ENCODE assay signal across 12 mouse cellular contexts in genomic region chr7:29411838-29412580, GRCm38 (mm10).
DNase-seq lines count a peak whose midpoint lies in the region; ATAC-seq and TF ChIP-seq lines count a peak whose summit lies in the region.
"Had no signal": no experiment of that assay in that cellular context is flagged by ENCODE, and none has a peak within 500 bp of the region (broad histone marks: within the 10 kb centered on the region; RNA-seq: fewer than 3 reads in every experiment).

No protein-coding gene starts in this region.

- peak; percentile 13; the same call in 1 of the 2 replicates for ATAC-seq in lung, embryonic 14.5 days (ENCODE audit: insufficient read depth)
- no peak for ATAC-seq in lung, postnatal 0 days
- ATAC-seq in intestine, embryonic 14.5 days (replicated peaks; ENCODE audit: low FRiP score, low TSS enrichment, low read depth): no peak
- ATAC-seq in neural tube, embryonic 13.5 days (ENCODE audit: low read depth): peak; percentile 23; the same call in 1 of the 2 replicates

- peaks cover 22% of the 10 kb centered on the region for H3K4me1 ChIP-seq in lung, embryonic 14.5 days (ENCODE audit: insufficient read depth)
- H3K4me1 ChIP-seq in lung, postnatal 0 days (ENCODE audit: insufficient read depth, low read depth, low read length): peaks cover 10% of the 10 kb centered on the region
- H3K4me1 ChIP-seq in intestine, embryonic 14.5 days (replicated peaks; ENCODE audit: control insufficient read depth, insufficient read depth, low read length): peaks cover 17% of the 10 kb centered on the region
- H3K4me1 ChIP-seq in neural tube, embryonic 13.5 days (replicated peaks): peaks cover 32% of the 10 kb centered on the region

- H3K36me3 ChIP-seq in lung, embryonic 14.5 days (ENCODE audit: insufficient read depth): no peaks in the 10 kb centered on the region
- no peaks in the 10 kb centered on the region for H3K36me3 ChIP-seq in lung, postnatal 0 days (ENCODE audit: insufficient read depth, low read length)
- no peaks in the 10 kb centered on the region for H3K36me3 ChIP-seq in intestine, embryonic 14.5 days (ENCODE audit: control insufficient read depth, insufficient read depth, low read length)
- no peaks in the 10 kb centered on the region for H3K36me3 ChIP-seq in neural tube, embryonic 13.5 days
- H3K36me3 ChIP-seq: liver, embryonic 13.5 days had no signal

- 46% methylated on average over 8 of the region's 8 CpGs for WGBS in lung, embryonic 14.5 days
- 53% methylated on average over 6 of the region's 8 CpGs for WGBS in lung, postnatal 0 days
- 59% methylated on average over 8 of the region's 8 CpGs for WGBS in intestine, embryonic 14.5 days
- 58% methylated on average over 8 of the region's 8 CpGs for WGBS in neural tube, embryonic 13.5 days

- H3K27ac ChIP-seq in lung, embryonic 14.5 days (ENCODE audit: low read depth): peak overlapping the region; percentile 69; the same call in 1 of the 2 replicates
- no peak overlapping the region for H3K27ac ChIP-seq in lung, postnatal 0 days (ENCODE audit: low read length)
- peak overlapping the region; percentile 27; the same call in 1 of the 2 replicates for H3K27ac ChIP-seq in intestine, embryonic 14.5 days (ENCODE audit: low read depth)
- peak overlapping the region; percentile 65 for H3K27ac ChIP-seq in neural tube, embryonic 13.5 days (replicated peaks)
- H3K27ac ChIP-seq: liver, embryonic 13.5 days had no signal

- H3K9ac ChIP-seq in lung, embryonic 14.5 days: no peak overlapping the region
- H3K9ac ChIP-seq in lung, postnatal 0 days (replicated peaks; ENCODE audit: low read depth): no peak overlapping the region
- no peak overlapping the region for H3K9ac ChIP-seq in intestine, embryonic 14.5 days (ENCODE audit: low read length)
- H3K9ac ChIP-seq in neural tube, embryonic 13.5 days: no peak overlapping the region
- H3K9ac ChIP-seq: liver, embryonic 13.5 days had no signal

- no peak for DNase-seq in lung, embryonic 14.5 days
- no peak for DNase-seq in lung, postnatal 0 days (ENCODE audit: low spot score)
- no peak for DNase-seq in intestine, embryonic 14.5 days (ENCODE audit: low spot score)
- peak; percentile 58 for DNase-seq in thymus, postnatal 25 days
- DNase-seq in kidney, postnatal 14 days: no peak
- no peak for DNase-seq in spleen, postnatal 14 days (ENCODE audit: low spot score in 2 of 2)
- DNase-seq in cerebellum, adult 9-10 months: no peak
- DNase-seq: gastrocnemius, postnatal 10 days; heart, postnatal 14 days; layer of hippocampus, postnatal 36 days; liver, embryonic 13.5 days had no signal

- H3K9me3 ChIP-seq in lung, embryonic 14.5 days (ENCODE audit: low read depth, low read length): no peaks in the 10 kb centered on the region
- H3K9me3 ChIP-seq in lung, postnatal 0 days (ENCODE audit: low read length): no peaks in the 10 kb centered on the region
- no peaks in the 10 kb centered on the region for H3K9me3 ChIP-seq in intestine, embryonic 14.5 days (ENCODE audit: control insufficient read depth, low read length)
- H3K9me3 ChIP-seq in neural tube, embryonic 13.5 days: no peaks in the 10 kb centered on the region
- H3K9me3 ChIP-seq: liver, embryonic 13.5 days had no signal

- H3K4me3 ChIP-seq in lung, embryonic 14.5 days (ENCODE audit: low read depth, low read length): no peak overlapping the region
- no peak overlapping the region for H3K4me3 ChIP-seq in lung, postnatal 0 days (ENCODE audit: low read depth, low read length)
- H3K4me3 ChIP-seq in intestine, embryonic 14.5 days (ENCODE audit: low read depth, low read length): no peak overlapping the region
- H3K4me3 ChIP-seq in neural tube, embryonic 13.5 days: no peak overlapping the region
- H3K4me3 ChIP-seq: liver, embryonic 13.5 days had no signal

- no peaks in the 10 kb centered on the region for H3K27me3 ChIP-seq in lung, embryonic 14.5 days (ENCODE audit: insufficient read depth, low read length)
- no peaks in the 10 kb centered on the region for H3K27me3 ChIP-seq in lung, postnatal 0 days (replicated peaks; ENCODE audit: insufficient read depth, low read length)
- H3K27me3 ChIP-seq in intestine, embryonic 14.5 days (replicated peaks; ENCODE audit: control insufficient read depth, insufficient read depth, low read length): no peaks in the 10 kb centered on the region
- H3K27me3 ChIP-seq in neural tube, embryonic 13.5 days: no peaks in the 10 kb centered on the region
- H3K27me3 ChIP-seq: liver, embryonic 13.5 days had no signal

- no peak overlapping the region for H3K4me2 ChIP-seq in lung, embryonic 14.5 days
- no peak overlapping the region for H3K4me2 ChIP-seq in lung, postnatal 0 days (replicated peaks; ENCODE audit: low read depth, low read length)
- H3K4me2 ChIP-seq in intestine, embryonic 14.5 days (ENCODE audit: low read length): no peak overlapping the region
- H3K4me2 ChIP-seq in neural tube, embryonic 13.5 days: no peak overlapping the region
- H3K4me2 ChIP-seq: liver, embryonic 13.5 days had no signal

- no peak for TF ChIP-seq EP300 in lung, postnatal 0 days (IDR thresholded peaks at IDR 0.05)

- TF ChIP-seq CTCF in lung, embryonic 14.5 days (IDR thresholded peaks at IDR 0.05; ENCODE audit: low read depth): no peak
- TF ChIP-seq CTCF in lung, postnatal 0 days (IDR thresholded peaks at IDR 0.05): no peak

Comparison
In these comparisons a context has a peak if more than half of its experiments do, and no peak if none do; other contexts are left out.
1. ATAC-seq: peak in lung, embryonic 14.5 days (single experiment) and neural tube, embryonic 13.5 days (single experiment); none in lung, postnatal 0 days (single experiment) and intestine, embryonic 14.5 days (single experiment).